In the genomic region with DNA sequence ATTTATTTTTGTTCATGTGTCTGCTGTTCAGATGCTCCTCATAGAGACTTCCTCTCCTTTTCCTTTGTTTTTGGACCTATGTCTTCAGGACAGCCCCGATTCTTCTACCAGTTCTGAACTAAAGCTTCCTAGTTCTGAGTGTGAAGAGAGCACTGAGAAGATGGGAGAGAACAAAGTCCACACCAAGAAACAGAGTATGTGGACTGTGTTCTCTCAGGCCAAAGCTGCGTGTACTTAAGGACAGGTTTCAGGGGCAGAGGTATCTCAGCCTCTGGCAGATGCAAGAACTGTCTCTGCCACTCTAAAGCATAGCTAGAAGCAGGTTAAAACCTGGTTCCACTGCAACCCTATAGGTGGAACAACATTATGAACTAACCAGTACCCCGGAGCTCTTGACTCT, we compare ENCODE assay signal across 22 mouse cellular contexts.
"Had no signal": no experiment of that assay in that cellular context is flagged by ENCODE, and none has a peak within 500 bp of the region (broad histone marks: within the 10 kb centered on the region; RNA-seq: fewer than 3 reads in every experiment).

No protein-coding gene starts in this region.

- H3K27ac ChIP-seq: hindbrain, embryonic 15.5 days; kidney, postnatal 0 days; left cerebral cortex, adult 2 months; limb, embryonic 12.5 days; liver, embryonic 14.5 days; lung, embryonic 15.5 days; midbrain, embryonic 10.5 days; midbrain, embryonic 13.5 days; neural tube, embryonic 13.5 days; stomach, postnatal 0 days had no signal

- H3K4me1 ChIP-seq: hindbrain, embryonic 15.5 days; limb, embryonic 15.5 days; lung, embryonic 15.5 days had no signal

- H3K4me2 ChIP-seq: hindbrain, embryonic 15.5 days; limb, embryonic 12.5 days; limb, embryonic 15.5 days; lung, embryonic 15.5 days; midbrain, embryonic 13.5 days; neural tube, embryonic 13.5 days had no signal

- H3K9ac ChIP-seq: hindbrain, embryonic 15.5 days; limb, embryonic 12.5 days; limb, embryonic 15.5 days; liver, embryonic 14.5 days; lung, embryonic 15.5 days; midbrain, embryonic 13.5 days; neural tube, embryonic 13.5 days had no signal

- H3K27me3 ChIP-seq: hindbrain, embryonic 15.5 days; limb, embryonic 12.5 days; limb, embryonic 15.5 days; lung, embryonic 15.5 days; megakaryocyte, embryonic 14.5 days; midbrain, embryonic 13.5 days; neural tube, embryonic 13.5 days had no signal

- H3K4me3 ChIP-seq: hindbrain, embryonic 15.5 days; left cerebral cortex, adult 2 months; limb, embryonic 12.5 days; limb, embryonic 15.5 days; lung, embryonic 15.5 days; megakaryocyte, embryonic 14.5 days; midbrain, embryonic 10.5 days; midbrain, embryonic 13.5 days; myocyte; neural tube, embryonic 13.5 days had no signal

- H3K36me3 ChIP-seq: hindbrain, embryonic 15.5 days; limb, embryonic 12.5 days; limb, embryonic 15.5 days; lung, embryonic 15.5 days; midbrain, embryonic 10.5 days; midbrain, embryonic 13.5 days; neural tube, embryonic 13.5 days had no signal

- DNase-seq: layer of hippocampus, postnatal 36 days; left cerebral cortex, postnatal 4 days; lung, adult 18-20 months; lung, postnatal 10 days; lung, postnatal 36 days; retina, postnatal 1 day; thymus, adult 2 months; thymus, postnatal 14 days had no signal

- ATAC-seq: midbrain, embryonic 13.5 days; midbrain, embryonic 16.5 days had no signal

- H3K9me3 ChIP-seq: hindbrain, embryonic 15.5 days; limb, embryonic 12.5 days; limb, embryonic 15.5 days; lung, embryonic 15.5 days; midbrain, embryonic 10.5 days; midbrain, embryonic 13.5 days had no signal
